Mouse (Mus musculus): ENCODE measurements around the gene Cers1.

Gene Cers1

DNA sequence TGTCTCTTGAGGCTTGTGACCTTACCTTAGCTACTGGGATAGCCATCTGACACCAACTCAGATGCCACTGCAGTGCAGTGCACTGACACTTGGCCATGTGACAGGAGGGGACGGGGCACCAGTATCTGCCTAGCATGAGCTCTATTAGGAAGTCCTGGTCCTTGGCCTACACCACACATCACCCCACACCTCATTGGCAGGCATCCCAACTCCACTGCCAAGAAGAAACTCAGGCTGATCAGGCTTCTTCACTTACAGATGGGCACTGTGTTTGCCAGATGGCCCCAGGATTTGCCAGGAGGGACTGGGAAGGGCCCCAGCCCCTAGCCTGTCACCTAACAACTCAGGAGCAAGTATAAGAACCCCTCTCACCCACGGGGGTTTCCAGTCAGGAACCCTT, 2.2 kb upstream of the Cers1 start:
- CTCF ChIA-PET: no interaction called here

- CTCF ChIA-PET: no interaction called here
Observed at GRCm38 (mm10) chr8:70316511-70317504, 1.2 kb downstream of the Cers1 start.

DNA sequence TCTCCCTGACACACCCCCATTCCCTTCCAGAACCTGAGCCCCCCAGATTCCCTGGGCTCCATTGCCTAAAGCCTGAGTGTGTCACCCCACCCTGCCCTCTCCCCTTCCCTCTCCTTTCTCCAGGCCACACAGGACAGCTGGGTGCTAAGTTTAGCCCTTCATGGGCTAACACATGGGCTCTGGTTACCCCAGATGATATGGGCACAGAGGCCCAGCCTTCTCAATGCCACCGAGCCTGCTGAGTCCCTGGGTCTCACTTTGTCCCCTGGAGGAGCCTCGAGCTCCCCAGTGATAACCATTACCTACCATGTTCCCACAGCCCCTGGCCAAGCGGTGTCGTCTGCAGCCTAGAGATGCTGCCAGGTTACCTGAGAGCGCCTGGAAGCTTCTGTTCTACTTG, 2.3 kb downstream of the Cers1 start:
- CTCF ChIA-PET: no interaction called here

DNA sequence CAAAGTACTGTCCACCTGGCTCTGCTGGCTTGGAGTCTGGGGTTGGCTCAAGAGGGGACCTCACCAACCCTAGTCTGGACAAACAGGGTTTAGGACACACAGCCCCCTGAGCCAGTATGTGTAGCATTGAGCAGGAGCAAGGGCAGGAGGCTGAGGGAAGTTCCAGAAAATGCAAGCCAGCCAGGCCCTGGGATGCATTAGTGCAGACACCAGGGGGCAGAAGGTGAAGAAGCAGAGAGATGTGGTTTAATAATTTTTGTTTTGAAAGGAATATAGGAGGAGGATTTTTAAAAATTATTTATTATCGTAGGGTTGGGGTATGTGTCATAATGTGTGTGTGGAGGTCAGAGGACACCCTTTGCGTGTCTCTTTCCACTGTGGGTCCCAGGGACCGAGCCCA, 8.1 kb downstream of the Cers1 start:
- CTCF ChIA-PET: no interaction called here

- CTCF ChIA-PET: no interaction called here
Observed at GRCm38 (mm10) chr8:70327512-70327911, 11.9 kb downstream of the Cers1 start.

GRCm38 (mm10) chr8:70329124-70329834, 13.7 kb downstream of the Cers1 start, which contains the start of gene Gdf1:
Gdf1 (plus strand) TSS chr8:70329817.
- CTCF ChIA-PET: no interaction called here

DNA sequence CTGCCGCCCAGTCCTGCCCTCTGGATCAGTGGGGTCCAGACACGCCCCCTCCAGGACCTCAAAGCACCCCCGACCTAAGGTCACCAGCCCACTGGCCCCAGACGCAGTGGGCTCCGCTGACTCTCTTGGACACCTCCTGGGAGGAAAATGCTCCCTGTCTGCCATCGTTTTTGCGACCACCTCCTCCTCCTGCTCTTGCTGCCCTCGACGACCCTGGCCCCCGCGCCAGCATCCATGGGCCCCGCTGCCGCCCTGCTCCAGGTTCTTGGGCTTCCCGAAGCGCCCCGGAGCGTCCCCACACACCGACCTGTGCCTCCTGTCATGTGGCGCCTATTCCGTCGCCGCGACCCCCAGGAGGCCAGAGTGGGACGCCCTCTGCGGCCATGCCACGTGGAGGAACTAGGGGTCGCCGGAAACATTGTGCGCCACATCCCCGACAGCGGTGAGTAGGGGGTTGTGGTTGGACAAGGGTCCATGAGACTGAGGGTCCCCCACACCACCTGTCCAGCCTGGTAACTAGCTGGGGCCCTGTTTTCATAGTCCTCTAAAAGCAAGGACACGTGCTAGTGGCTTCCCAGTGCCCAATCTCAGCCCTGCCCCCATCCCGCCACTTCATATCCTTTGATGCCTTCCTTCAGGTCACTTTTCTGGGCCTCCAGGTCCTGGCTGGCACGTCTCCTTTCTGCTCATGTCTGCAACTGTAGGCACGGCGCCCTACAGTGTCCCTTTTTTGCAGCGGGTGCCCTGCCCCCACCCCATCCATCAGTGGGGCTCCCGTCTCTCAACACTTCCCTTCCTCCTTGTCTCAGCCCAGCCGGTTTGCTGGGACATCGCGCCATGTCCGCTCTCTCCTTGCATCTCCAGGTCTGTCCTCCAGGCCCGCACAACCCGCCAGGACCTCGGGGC, 14.5 kb downstream of the Cers1 start:
- CTCF ChIA-PET: no interaction called here

DNA sequence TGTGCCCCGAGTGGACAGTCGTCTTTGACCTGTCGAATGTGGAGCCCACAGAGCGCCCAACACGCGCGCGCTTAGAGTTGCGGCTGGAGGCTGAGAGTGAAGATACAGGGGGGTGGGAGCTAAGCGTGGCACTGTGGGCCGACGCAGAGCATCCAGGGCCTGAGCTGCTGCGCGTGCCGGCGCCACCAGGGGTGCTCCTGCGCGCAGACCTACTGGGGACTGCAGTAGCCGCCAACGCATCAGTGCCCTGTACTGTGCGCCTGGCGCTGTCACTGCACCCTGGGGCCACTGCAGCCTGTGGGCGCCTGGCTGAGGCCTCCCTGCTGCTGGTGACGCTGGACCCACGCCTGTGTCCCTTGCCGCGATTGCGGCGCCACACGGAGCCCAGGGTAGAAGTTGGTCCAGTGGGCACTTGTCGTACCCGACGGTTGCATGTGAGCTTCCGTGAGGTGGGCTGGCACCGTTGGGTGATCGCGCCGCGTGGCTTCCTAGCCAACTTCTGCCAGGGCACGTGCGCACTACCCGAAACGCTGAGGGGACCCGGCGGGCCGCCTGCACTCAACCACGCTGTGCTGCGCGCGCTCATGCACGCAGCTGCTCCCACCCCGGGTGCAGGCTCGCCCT, 15.3 kb downstream of the Cers1 start:
- CTCF ChIA-PET: no interaction called here

DNA sequence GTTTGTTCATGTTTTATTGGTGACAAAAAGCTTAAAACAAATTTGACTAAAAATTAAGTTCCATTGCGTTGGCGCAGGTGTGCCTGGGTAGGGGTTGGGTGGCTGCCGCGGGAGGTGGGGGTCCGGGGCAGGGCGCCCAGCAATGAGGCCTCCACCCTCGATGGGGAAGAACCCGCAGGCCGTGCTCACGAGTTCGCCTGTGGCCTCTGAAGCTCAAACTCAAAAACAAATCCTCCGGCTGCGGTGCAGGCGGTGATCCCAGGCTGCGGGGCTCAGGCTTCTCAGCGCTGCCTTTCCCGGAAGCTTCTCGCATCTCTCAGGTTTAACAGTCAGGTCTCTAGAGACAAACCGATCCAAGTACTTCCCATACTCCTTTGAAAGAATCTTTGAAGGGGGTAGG, 16.0 kb downstream of the Cers1 start:
- CTCF ChIA-PET: no interaction called here

- CTCF ChIA-PET: no interaction called here
Observed at GRCm38 (mm10) chr8:70332070-70332877, 16.7 kb downstream of the Cers1 start.

DNA sequence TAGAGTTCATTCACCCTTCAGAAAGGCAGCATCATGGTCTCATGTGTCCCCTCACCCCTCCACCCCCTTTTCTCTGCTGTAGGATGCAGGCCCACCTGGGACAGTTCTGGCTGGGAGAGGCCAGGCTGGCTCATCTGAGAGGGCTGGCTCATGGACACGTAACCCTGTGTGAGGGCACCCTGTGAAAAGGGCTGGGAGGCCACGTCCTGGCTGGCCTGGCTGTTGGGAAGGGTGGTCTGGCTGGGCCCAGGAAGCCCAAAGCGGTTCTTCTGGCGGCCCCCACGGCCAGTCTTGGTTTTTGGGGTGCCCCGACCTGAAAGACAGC, 17.3 kb downstream of the Cers1 start:
- CTCF ChIA-PET: no interaction called here

DNA sequence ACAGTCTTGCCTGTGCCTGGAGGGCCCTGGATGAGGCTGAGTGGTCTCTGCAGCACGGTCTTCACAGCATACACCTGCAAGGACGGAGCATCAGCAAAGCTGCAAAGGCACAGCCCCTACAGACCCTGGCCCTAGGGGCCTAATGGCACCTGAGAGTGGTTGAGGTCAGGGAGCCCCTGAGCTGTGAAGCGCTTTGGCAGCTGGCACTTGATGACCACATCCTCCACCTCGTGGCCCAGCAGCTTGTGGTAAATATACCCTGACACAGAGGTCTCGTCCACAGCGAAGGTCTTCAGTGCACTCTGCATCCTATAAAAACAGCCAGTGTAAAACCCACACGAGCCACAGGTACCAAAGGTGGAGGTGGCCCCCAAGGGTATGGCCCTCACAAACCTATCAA, 23.4 kb downstream of the Cers1 start:
- CTCF ChIA-PET: no interaction called here

DNA sequence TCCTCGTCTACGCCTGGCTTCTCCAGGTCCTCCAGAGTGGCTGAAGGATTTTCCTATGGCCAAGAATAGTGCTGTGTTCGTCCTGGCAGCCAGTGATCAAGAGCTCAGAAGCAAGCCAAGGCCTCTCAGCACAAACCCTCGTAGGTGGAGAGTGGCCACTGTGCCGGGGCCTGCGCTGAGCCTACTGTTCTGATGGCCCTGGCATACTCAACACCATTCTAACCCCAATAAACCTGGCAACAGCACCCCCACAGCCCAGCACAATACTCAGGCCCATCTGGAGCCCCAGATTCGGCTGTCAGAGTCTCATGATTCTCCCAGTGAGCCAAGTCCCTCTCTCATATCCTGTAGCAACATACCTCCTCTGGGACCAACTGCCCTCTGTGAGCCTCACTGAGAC, 25.1 kb downstream of the Cers1 start:
- CTCF ChIA-PET: interaction anchor here (0.5 kb wide), 1 partner anchor 10 kb away, joined by 5 read pairs; no protein-coding TSS in a partner anchor

- CTCF ChIA-PET: no interaction called here
Observed at GRCm38 (mm10) chr8:70342007-70342406, 26.4 kb downstream of the Cers1 start.

GRCm38 (mm10) chr8:70343076-70343475, 27.5 kb downstream of the Cers1 start:
- CTCF ChIA-PET: no interaction called here

DNA sequence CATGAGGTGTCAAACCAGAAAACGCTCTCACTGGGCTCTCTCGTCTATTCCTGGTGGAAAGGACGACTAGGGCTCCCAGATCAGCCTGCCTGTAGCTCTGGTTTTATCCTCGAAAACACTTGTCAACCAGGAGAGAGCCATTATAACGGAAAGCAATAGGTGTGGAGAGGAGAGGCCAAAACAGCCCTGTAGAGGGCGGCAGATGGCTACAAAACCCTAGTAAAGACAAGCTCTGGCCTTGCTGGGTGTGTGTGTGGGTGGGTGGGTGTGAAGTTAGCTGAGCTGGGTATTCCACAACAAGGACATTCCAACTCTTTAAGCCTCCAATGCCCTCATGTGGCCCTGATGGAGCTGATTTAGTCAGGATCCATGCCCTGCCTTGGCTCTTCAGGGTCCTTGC, 28.1 kb downstream of the Cers1 start:
- CTCF ChIA-PET: interaction anchor here (0.5 to 0.6 kb wide), 3 partner anchors 41 to 112 kb away, joined by 3 to 5 read pairs (median 3); no protein-coding TSS in a partner anchor

- CTCF ChIA-PET: interaction anchor here (0.5 to 0.6 kb wide), 2 partner anchors 41 to 113 kb away, joined by 3 to 5 read pairs; no protein-coding TSS in a partner anchor
Observed at GRCm38 (mm10) chr8:70344279-70344678, 28.7 kb downstream of the Cers1 start.

GRCm38 (mm10) chr8:70347443-70347842, 31.9 kb downstream of the Cers1 start:
- CTCF ChIA-PET: no interaction called here

- CTCF ChIA-PET: no interaction called here
Observed at GRCm38 (mm10) chr8:70347860-70348420, 32.4 kb downstream of the Cers1 start.

Data from spleen, embryonic (tissue).